Mouse (Mus musculus): ENCODE data around the gene Kcp.

The Kcp gene

GRCm38 (mm10) chr6:29507447-29508309, at the start of gene Kcp:
Gene Kcp, minus strand, starts transcription at chr6:29507952.
- DNase-seq (ENCODE audit: low spot score) = no peak

GRCm38 (mm10) chr6:29557112-29557511, 49.4 kb upstream of the Kcp start:
- DNase-seq (ENCODE audit: low spot score) = no peak

GRCm38 (mm10) chr6:29552526-29552925, 44.8 kb upstream of the Kcp start:
- no peak for DNase-seq (ENCODE audit: low spot score)

GRCm38 (mm10) chr6:29548086-29548485, 40.3 kb upstream of the Kcp start:
- DNase-seq (ENCODE audit: low spot score) = no peak

DNA sequence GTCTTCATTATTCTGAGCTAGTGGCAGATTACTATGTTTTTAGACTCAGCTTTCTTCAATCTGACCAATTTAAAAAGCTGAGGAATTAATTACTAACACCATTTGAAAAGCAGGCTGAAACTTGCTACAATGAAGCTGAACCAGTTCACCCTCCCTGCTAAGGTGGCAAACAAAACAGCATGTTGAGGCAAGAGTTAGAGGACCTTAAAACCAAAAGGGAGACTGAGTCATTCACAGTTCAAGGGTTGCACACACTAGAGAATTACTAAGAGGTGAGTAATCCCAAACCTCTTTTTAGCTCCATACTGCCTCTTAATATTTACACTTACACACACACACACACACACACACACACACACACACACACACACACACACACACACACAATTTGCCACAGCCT, 39.8 kb upstream of the Kcp start:
- DNase-seq (ENCODE audit: low spot score) = no peak

GRCm38 (mm10) chr6:29545611-29546010, 37.9 kb upstream of the Kcp start:
- DNase-seq (ENCODE audit: low spot score) = no peak

GRCm38 (mm10) chr6:29540956-29541355, 33.2 kb upstream of the Kcp start:
- DNase-seq (ENCODE audit: low spot score) = no peak

DNA sequence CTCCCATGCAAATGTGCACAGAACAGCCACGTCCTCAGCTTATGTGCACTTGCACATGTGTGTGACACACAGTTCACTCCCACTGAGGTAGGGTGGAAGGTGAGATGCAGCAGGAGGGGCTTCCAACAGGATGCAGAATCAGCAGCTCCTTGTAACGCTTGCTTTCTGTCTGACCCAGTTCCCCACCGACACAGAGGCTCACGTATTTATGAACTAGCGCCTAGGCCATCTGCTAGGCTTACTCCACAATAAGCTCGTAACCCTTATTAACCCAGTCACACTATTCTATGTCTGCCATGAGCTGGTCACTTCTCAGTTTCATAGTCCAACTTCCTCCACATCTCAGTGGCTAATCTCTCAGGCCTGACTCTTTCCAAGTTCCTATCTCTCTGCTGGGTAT, 32.5 kb upstream of the Kcp start:
- DNase-seq (ENCODE audit: low spot score) = no peak

- DNase-seq (ENCODE audit: low spot score) = no peak
Observed at GRCm38 (mm10) chr6:29539502-29539901, 31.8 kb upstream of the Kcp start.

DNA sequence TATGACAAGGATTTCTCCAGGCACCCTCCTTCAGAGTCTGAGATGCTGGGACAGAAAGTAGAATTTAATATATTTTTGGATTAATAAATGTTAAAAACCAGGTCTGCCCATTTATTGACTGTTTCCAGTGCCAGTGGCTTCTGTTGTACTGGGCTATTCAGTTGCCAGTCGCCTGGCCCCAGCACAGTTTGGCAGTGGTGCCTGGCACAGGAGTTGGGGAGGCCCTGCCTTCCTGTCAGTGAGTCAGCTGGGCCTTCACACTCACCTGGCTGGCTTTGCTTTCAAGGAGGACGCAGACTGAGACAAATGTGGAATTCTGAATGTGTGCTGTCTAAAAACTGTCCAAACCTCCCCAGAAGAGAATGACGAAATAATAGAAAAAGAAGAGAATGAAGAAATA, 29.5 kb upstream of the Kcp start:
- DNase-seq (ENCODE audit: low spot score) = no peak

DNA sequence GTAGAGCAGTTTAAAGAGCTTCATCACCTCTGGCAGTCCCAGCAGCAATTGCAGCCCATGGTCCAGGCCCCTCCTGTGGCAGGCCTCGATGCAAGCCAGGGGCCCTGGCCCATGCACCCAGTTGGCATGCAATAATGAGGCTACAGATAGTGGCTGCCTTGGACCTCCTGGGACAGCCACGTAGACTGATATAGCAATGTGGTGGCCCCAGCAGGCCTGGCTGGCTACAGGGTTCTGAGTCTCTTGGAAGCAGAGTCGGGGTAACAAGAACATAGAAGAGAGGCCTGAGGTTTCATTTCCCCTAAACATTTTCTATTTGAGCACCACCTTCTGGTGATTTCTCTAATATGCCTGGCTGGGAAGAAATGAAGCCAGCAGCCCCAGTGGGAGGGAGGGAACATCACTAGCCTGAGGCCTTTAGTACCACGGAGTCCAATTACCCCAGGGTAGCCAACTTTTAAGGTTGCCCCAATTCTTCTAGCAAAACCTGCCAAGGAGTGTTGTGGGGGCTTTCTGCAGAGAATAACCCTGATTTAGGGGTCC, 29.0 kb upstream of the Kcp start:
- no peak for DNase-seq (ENCODE audit: low spot score)

DNA sequence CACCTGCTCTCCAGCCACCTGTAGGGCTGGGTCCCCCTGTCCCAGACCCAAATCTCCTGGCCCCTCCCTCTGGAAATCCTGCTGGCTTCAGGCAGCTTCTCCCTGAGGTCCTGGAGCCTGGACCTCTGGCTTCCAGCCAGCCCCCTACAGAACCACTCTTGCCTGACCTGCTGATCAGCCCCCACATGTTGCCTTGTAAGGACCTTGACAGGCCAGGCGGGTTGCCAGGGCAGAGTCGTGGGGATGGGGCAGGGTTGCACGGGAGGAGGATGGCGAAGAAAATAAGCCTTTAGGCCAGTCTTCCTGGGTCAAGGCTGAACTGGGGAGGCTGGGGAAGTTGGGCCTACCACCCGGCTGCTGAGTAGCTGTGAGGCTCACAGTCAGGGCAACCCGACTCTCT, 27.6 kb upstream of the Kcp start:
- no peak for DNase-seq (ENCODE audit: low spot score)

GRCm38 (mm10) chr6:29530050-29530449, 22.3 kb upstream of the Kcp start:
- DNase-seq (ENCODE audit: low spot score) = no peak

- DNase-seq (ENCODE audit: low spot score) = no peak
Observed at GRCm38 (mm10) chr6:29529444-29529820, 21.7 kb upstream of the Kcp start.

- DNase-seq (ENCODE audit: low spot score) = no peak
Observed at GRCm38 (mm10) chr6:29528561-29529443, 21.1 kb upstream of the Kcp start.

- no peak for DNase-seq (ENCODE audit: low spot score)
Observed at GRCm38 (mm10) chr6:29528165-29528505, 20.4 kb upstream of the Kcp start.

GRCm38 (mm10) chr6:29527361-29528164, 19.8 kb upstream of the Kcp start:
- no peak for DNase-seq (ENCODE audit: low spot score)

GRCm38 (mm10) chr6:29526281-29527251, 18.8 kb upstream of the Kcp start, which contains the start of gene Irf5:
Gene Irf5, plus strand, starts transcription at chr6:29526625.
- no peak for DNase-seq (ENCODE audit: low spot score)

DNA sequence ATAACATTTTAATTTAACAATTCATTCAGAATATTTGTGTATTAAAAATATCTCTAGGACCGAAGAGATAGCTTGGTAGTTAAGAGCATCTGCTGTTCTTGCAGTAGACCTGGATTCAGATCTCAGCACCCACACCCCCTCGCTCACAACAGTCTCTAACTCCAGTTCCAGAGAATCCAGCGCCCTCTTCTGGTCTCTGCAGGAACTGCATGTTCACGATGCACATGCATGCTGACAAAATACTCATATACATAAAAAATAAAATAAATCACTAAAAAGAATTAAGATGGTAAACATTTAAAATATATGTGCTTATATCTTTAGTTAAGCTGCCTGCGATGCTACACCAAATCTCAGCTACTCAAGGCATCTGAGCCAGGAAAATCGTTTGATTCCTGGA, 17.5 kb upstream of the Kcp start:
- no peak for DNase-seq (ENCODE audit: low spot score)

DNA sequence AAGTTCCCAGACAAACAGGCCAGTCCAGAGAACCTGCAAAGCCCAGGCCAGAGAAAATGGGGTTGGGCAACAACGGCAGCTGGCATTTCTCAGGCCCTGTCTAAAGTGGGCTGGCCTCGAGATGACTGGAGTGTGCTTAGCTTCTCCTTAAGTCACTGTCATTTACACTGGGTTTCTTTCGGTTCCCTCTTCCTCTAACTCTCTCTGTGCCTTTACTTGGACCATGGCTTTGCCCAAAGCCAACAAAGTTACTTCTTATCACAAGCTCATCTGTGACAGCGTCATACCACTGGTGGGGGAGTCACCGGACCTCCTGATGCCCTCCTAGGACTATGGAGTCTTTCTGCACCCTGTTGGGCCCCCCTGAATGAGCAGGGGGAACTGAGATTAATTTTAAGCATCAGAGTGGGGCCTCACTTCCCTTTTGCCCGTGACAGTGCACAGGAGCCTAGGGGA, 16.3 kb upstream of the Kcp start:
- DNase-seq (ENCODE audit: low spot score) = no peak
